Mouse (Mus musculus): ENCODE measurements at regions not wholly inside any gene's neighbourhood (a gene's known extent, or its start where the extent isn't known, plus 50 kb on each side); places are given as distances from the start of the nearest gene placed in this dataset.

GRCm38 (mm10) chr10:118679507-118679906 is 190.5 kb downstream of the Dyrk2 start:
- no peaks in the 10 kb centered on the region for H3K36me3 ChIP-seq (ENCODE audit: control insufficient read depth, insufficient read depth, low read length)
- no peak overlapping the region for H3K27ac ChIP-seq (ENCODE audit: low read depth, low read length)
- no peak overlapping the region for H3K9ac ChIP-seq (ENCODE audit: low read depth, low read length)
- ATAC-seq (replicated peaks; ENCODE audit: insufficient number of reproducible peaks, low FRiP score, low TSS enrichment): no peak
- H3K9me3 ChIP-seq (replicated peaks; ENCODE audit: control insufficient read depth, low read length): no peaks in the 10 kb centered on the region
- no peak overlapping the region for H3K4me2 ChIP-seq
- WGBS (ENCODE audit: insufficient replicate concordance): 87% methylated on average over 5 of the region's 5 CpGs
- no peak overlapping the region for H3K4me3 ChIP-seq (ENCODE audit: low read depth, low read length)
- H3K4me1 ChIP-seq (ENCODE audit: control insufficient read depth, insufficient read depth, low read length): 0 out of 2 replicates have a peak, but pooled peaks cover 5% of the 10 kb centered on the region
- H3K27me3 ChIP-seq (ENCODE audit: control insufficient read depth, insufficient read depth, low read length): no peaks in the 10 kb centered on the region

GRCm38 (mm10) chr10:118680896-118681295 is 189.1 kb downstream of the Dyrk2 start:
- no peak for ATAC-seq (replicated peaks; ENCODE audit: insufficient number of reproducible peaks, low FRiP score, low TSS enrichment)
- Histone ChIP-seq H3K4me2 (no peak overlapping the region), H3K9me3 (replicated peaks; ENCODE audit: control insufficient read depth, low read length) (no peaks in the 10 kb centered on the region), H3K9ac (ENCODE audit: low read depth, low read length) (no peak overlapping the region), H3K27me3 (ENCODE audit: control insufficient read depth, insufficient read depth, low read length) (no peaks in the 10 kb centered on the region), H3K27ac (ENCODE audit: low read depth, low read length) (no peak overlapping the region), H3K36me3 (ENCODE audit: control insufficient read depth, insufficient read depth, low read length) (no peaks in the 10 kb centered on the region), H3K4me3 (ENCODE audit: low read depth, low read length) (no peak overlapping the region), H3K4me1 (ENCODE audit: control insufficient read depth, insufficient read depth, low read length) (0 out of 2 replicates have a peak, but pooled peaks cover 5% of the 10 kb centered on the region)
- 78% methylated on average over 6 of the region's 6 CpGs for WGBS (ENCODE audit: insufficient replicate concordance)

GRCm38 (mm10) chr10:118683356-118683755 is 186.7 kb downstream of the Dyrk2 start:
- Histone ChIP-seq H3K36me3 (ENCODE audit: control insufficient read depth, insufficient read depth, low read length) (no peaks in the 10 kb centered on the region), H3K4me2 (no peak overlapping the region), H3K9me3 (replicated peaks; ENCODE audit: control insufficient read depth, low read length) (no peaks in the 10 kb centered on the region), H3K27me3 (ENCODE audit: control insufficient read depth, insufficient read depth, low read length) (no peaks in the 10 kb centered on the region), H3K27ac (ENCODE audit: low read depth, low read length) (no peak overlapping the region), H3K4me1 (ENCODE audit: control insufficient read depth, insufficient read depth, low read length) (no peaks in the 10 kb centered on the region), H3K4me3 (ENCODE audit: low read depth, low read length) (no peak overlapping the region), H3K9ac (ENCODE audit: low read depth, low read length) (no peak overlapping the region)
- no peak for ATAC-seq (replicated peaks; ENCODE audit: insufficient number of reproducible peaks, low FRiP score, low TSS enrichment)
- WGBS (ENCODE audit: insufficient replicate concordance): 30% methylated on average over 9 of the region's 9 CpGs

DNA sequence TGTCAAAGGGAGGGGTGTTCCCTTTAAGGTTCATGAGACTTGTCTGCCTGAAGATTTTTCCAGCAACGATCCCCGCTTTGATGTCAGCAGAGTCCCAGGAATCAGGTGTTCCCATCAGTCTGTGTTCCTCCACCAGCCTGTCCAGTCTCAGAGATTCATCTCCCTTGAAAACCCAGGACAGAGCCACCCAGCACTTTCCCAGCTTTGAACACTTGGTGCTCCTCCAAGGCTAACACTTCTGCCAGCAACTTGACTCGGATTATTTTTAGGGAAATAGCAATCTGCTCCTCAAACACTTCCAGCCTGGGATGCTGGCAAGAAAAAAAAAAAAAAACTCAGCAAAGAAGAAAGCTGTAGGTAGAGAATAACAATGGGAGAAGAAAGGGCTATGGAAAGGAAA is 170.7 kb downstream of the Dyrk2 start:
- H3K4me2 ChIP-seq: no peak overlapping the region
- no peaks in the 10 kb centered on the region for H3K27me3 ChIP-seq (ENCODE audit: control insufficient read depth, insufficient read depth, low read length)
- ATAC-seq (replicated peaks; ENCODE audit: insufficient number of reproducible peaks, low FRiP score, low TSS enrichment): no peak
- no peaks in the 10 kb centered on the region for H3K36me3 ChIP-seq (ENCODE audit: control insufficient read depth, insufficient read depth, low read length)
- no peak overlapping the region for H3K4me3 ChIP-seq (ENCODE audit: low read depth, low read length)
- WGBS (ENCODE audit: insufficient replicate concordance): 53% methylated on average over 3 of the region's 3 CpGs
- H3K9me3 ChIP-seq (replicated peaks; ENCODE audit: control insufficient read depth, low read length): no peaks in the 10 kb centered on the region
- no peaks in the 10 kb centered on the region for H3K4me1 ChIP-seq (ENCODE audit: control insufficient read depth, insufficient read depth, low read length)
- H3K27ac ChIP-seq (ENCODE audit: low read depth, low read length): no peak overlapping the region
- H3K9ac ChIP-seq (ENCODE audit: low read depth, low read length): no peak overlapping the region

DNA sequence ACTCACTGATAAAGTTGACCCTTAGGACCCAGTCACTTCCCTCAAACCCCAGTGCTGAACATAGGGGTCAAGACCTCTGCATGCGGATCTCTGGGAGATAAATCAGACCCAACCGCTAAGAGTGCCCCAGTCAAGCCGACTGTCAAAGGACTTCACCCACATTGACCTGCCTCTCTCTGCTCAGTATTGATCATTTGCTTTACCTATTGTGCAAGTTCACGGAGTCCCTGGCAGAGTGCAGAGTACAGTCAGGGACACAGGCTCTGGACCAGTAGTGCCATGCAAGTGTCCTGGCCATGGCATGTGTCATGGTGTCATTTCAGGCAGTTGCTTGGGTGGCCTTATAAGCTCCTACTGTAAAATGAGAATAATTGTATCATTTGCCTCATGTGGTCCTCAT is 169.9 kb downstream of the Dyrk2 start:
- ATAC-seq (replicated peaks; ENCODE audit: insufficient number of reproducible peaks, low FRiP score, low TSS enrichment): no peak
- WGBS (ENCODE audit: insufficient replicate concordance): 88% methylated on average over 4 of the region's 4 CpGs
- no peak overlapping the region for H3K4me3 ChIP-seq (ENCODE audit: low read depth, low read length)

GRCm38 (mm10) chr10:118706020-118706419 is 164.0 kb downstream of the Dyrk2 start:
- H3K4me3 ChIP-seq (ENCODE audit: low read depth, low read length): no peak overlapping the region
- no peaks in the 10 kb centered on the region for H3K36me3 ChIP-seq (ENCODE audit: control insufficient read depth, insufficient read depth, low read length)
- no peaks in the 10 kb centered on the region for H3K9me3 ChIP-seq (replicated peaks; ENCODE audit: control insufficient read depth, low read length)
- no peaks in the 10 kb centered on the region for H3K27me3 ChIP-seq (ENCODE audit: control insufficient read depth, insufficient read depth, low read length)
- H3K4me2 ChIP-seq: no peak overlapping the region
- H3K27ac ChIP-seq (ENCODE audit: low read depth, low read length): no peak overlapping the region
- no peaks in the 10 kb centered on the region; the same call in 1 of the 2 replicates for H3K4me1 ChIP-seq (ENCODE audit: control insufficient read depth, insufficient read depth, low read length)
- no peak overlapping the region for H3K9ac ChIP-seq (ENCODE audit: low read depth, low read length)
- ATAC-seq (replicated peaks; ENCODE audit: insufficient number of reproducible peaks, low FRiP score, low TSS enrichment): no peak
- 89% methylated on average over 3 of the region's 3 CpGs for WGBS (ENCODE audit: insufficient replicate concordance)

More for the DNA sequence above, 169.9 kb downstream of the Dyrk2 start:
- no peak overlapping the region for H3K27ac ChIP-seq (ENCODE audit: low read depth, low read length)
- no peaks in the 10 kb centered on the region for H3K9me3 ChIP-seq (replicated peaks; ENCODE audit: control insufficient read depth, low read length)
- H3K9ac ChIP-seq (ENCODE audit: low read depth, low read length): no peak overlapping the region
- no peaks in the 10 kb centered on the region for H3K36me3 ChIP-seq (ENCODE audit: control insufficient read depth, insufficient read depth, low read length)
- H3K4me2 ChIP-seq: no peak overlapping the region
- H3K4me1 ChIP-seq (ENCODE audit: control insufficient read depth, insufficient read depth, low read length): no peaks in the 10 kb centered on the region
- no peaks in the 10 kb centered on the region for H3K27me3 ChIP-seq (ENCODE audit: control insufficient read depth, insufficient read depth, low read length)

DNA sequence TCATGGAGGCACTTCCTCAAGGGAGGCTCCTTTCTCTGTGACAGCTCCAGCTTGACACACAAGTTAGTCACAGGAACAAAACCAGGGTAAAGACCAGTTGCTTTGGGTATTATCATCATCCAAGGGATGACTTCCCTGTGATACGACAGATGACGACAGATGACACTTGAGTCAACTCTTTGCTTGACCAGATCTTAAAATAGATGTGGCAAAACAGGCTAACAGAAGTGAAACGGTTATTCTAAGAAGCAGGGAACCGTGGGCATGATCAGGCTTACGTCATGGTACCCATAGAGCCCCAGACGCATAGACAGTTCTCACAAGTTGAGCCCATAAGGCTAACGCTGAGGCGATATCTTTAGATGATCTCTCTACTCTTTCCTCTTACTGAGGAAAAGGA is 160.3 kb downstream of the Dyrk2 start:
- 75% methylated on average over 8 of the region's 8 CpGs for WGBS (ENCODE audit: insufficient replicate concordance)
- H3K9ac ChIP-seq (ENCODE audit: low read depth, low read length): no peak overlapping the region
- no peak overlapping the region for H3K4me3 ChIP-seq (ENCODE audit: low read depth, low read length)
- no peaks in the 10 kb centered on the region for H3K27me3 ChIP-seq (ENCODE audit: control insufficient read depth, insufficient read depth, low read length)
- H3K9me3 ChIP-seq (replicated peaks; ENCODE audit: control insufficient read depth, low read length): no peaks in the 10 kb centered on the region
- no peak overlapping the region for H3K27ac ChIP-seq (ENCODE audit: low read depth, low read length)
- no peaks in the 10 kb centered on the region for H3K36me3 ChIP-seq (ENCODE audit: control insufficient read depth, insufficient read depth, low read length)
- no peak for ATAC-seq (replicated peaks; ENCODE audit: insufficient number of reproducible peaks, low FRiP score, low TSS enrichment)
- peaks cover 10% of the 10 kb centered on the region for H3K4me1 ChIP-seq (ENCODE audit: control insufficient read depth, insufficient read depth, low read length)
- H3K4me2 ChIP-seq: no peak overlapping the region

- no peak overlapping the region for H3K4me3 ChIP-seq (ENCODE audit: low read depth, low read length)
- H3K9me3 ChIP-seq (replicated peaks; ENCODE audit: control insufficient read depth, low read length): no peaks in the 10 kb centered on the region
- H3K36me3 ChIP-seq (ENCODE audit: control insufficient read depth, insufficient read depth, low read length): no peaks in the 10 kb centered on the region
- no peak overlapping the region for H3K4me2 ChIP-seq
- H3K27me3 ChIP-seq (ENCODE audit: control insufficient read depth, insufficient read depth, low read length): no peaks in the 10 kb centered on the region
- H3K4me1 ChIP-seq (ENCODE audit: control insufficient read depth, insufficient read depth, low read length): peaks cover 11% of the 10 kb centered on the region
- 61% methylated on average over 3 of the region's 3 CpGs for WGBS (ENCODE audit: insufficient replicate concordance)
- no peak overlapping the region for H3K9ac ChIP-seq (ENCODE audit: low read depth, low read length)
- ATAC-seq (replicated peaks; ENCODE audit: insufficient number of reproducible peaks, low FRiP score, low TSS enrichment): no peak
- no peak overlapping the region for H3K27ac ChIP-seq (ENCODE audit: low read depth, low read length)
These were observed 158.5 kb downstream of the Dyrk2 start for GRCm38 (mm10) chr10:118711529-118711928.

DNA sequence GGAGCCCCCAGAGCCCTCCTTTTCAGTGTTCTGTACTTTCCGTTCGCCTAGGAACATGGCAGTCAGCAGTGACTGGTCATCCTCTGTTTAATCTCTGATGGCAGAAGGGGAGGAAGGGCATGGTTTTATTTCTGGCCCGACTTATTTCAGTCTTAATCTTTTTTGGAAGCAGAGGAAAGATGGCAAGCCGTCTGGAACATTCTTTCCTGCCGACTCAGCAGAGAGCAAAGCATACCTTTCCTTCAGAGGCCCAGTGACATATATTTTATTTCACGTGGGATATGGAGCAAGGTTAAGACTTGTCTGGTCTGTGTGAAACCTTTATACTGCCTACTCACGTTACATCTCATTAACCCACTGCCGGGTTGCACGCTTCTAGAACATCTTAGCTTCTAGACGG is 158.1 kb downstream of the Dyrk2 start:
- no peak overlapping the region for H3K27ac ChIP-seq (ENCODE audit: low read depth, low read length)
- no peak for ATAC-seq (replicated peaks; ENCODE audit: insufficient number of reproducible peaks, low FRiP score, low TSS enrichment)
- no peaks in the 10 kb centered on the region for H3K9me3 ChIP-seq (replicated peaks; ENCODE audit: control insufficient read depth, low read length)

More for the DNA sequence above, 158.1 kb downstream of the Dyrk2 start:
- WGBS (ENCODE audit: insufficient replicate concordance): 67% methylated on average over 10 of the region's 10 CpGs
- Histone ChIP-seq H3K4me3 (ENCODE audit: low read depth, low read length) (no peak overlapping the region), H3K27me3 (ENCODE audit: control insufficient read depth, insufficient read depth, low read length) (no peaks in the 10 kb centered on the region), H3K36me3 (ENCODE audit: control insufficient read depth, insufficient read depth, low read length) (no peaks in the 10 kb centered on the region), H3K9ac (ENCODE audit: low read depth, low read length) (no peak overlapping the region), H3K4me2 (no peak overlapping the region), H3K4me1 (ENCODE audit: control insufficient read depth, insufficient read depth, low read length) (peaks cover 11% of the 10 kb centered on the region)
